Mouse (Mus musculus) heart, postnatal 0 days (tissue): ENCODE measurements at regions not wholly inside any gene's neighbourhood (a gene's known extent, or its start where the extent isn't known, plus 50 kb on each side); places are given as distances from the start of the nearest gene placed in this dataset.

Experiments used
- ATAC-seq: fragments of 200-750 bp; cut with Nextera tagmentation; 2 replicates; pipeline ENCODE4 v1.8.0; 2017; ENCODE audit warnings: low read depth, moderate number of reproducible peaks, moderate library complexity; ENCODE audit not compliant: insufficient read depth
- DNase-seq: peaks from one replicate; pipeline ENCODE4 v3.0.0-alpha.2; 2016; ENCODE audit warnings: low spot score
- H3K27ac ChIP-seq: fragments of 300-500 bp; sonication (generic); 2 replicates; pipeline ENCODE4 v1.5.1; 2014; ENCODE audit warnings: low read depth, mild to moderate bottlenecking
- H3K27me3 ChIP-seq: fragments of 300-500 bp; sonication (generic); 2 replicates; pipeline ENCODE4 v1.6.1; 2014; ENCODE audit warnings: low read length, mixed read lengths; ENCODE audit not compliant: control insufficient read depth, insufficient read depth
- H3K36me3 ChIP-seq: fragments of 300-500 bp; sonication (generic); replicated peaks from 2 replicates; pipeline ENCODE4 v1.6.1; 2014; ENCODE audit warnings: low read length, mixed read lengths; ENCODE audit not compliant: control insufficient read depth, insufficient read depth
- H3K4me1 ChIP-seq: fragments of 300-500 bp; sonication (generic); 2 replicates; pipeline ENCODE4 v1.6.1; 2014; ENCODE audit warnings: antibody characterized with exemption; ENCODE audit not compliant: control insufficient read depth, insufficient read depth
- H3K4me2 ChIP-seq: fragments of 300-500 bp; sonication (generic); 2 replicates; pipeline ENCODE4 v1.6.1; 2014; ENCODE audit warnings: low read depth, mild to moderate bottlenecking, low read length, moderate library complexity
- H3K4me3 ChIP-seq: fragments of 300-500 bp; sonication (generic); 2 replicates; pipeline ENCODE4 v1.5.1; 2014; ENCODE audit warnings: low read depth, low read length
- H3K9ac ChIP-seq: fragments of 300-500 bp; sonication (generic); replicated peaks from 2 replicates; pipeline ENCODE4 v1.6.1; 2014; ENCODE audit warnings: low read depth, low read length, mixed read lengths
- H3K9me3 ChIP-seq: fragments of 300-500 bp; sonication (generic); replicated peaks from 2 replicates; pipeline ENCODE4 v1.6.1; 2016; ENCODE audit warnings: low read length; ENCODE audit not compliant: control insufficient read depth
- CTCF ChIP-seq: IDR thresholded peaks from 2 replicates; pipeline ENCODE4 v1.5.1; 2016; ENCODE audit warnings: antibody characterized with exemption, control low read depth, low read depth
- EP300 ChIP-seq: IDR thresholded peaks from 2 replicates; pipeline ENCODE4 v1.6.1; 2016; ENCODE audit warnings: antibody characterized with exemption, low read depth
- WGBS: fragments of 180-500 bp; shearing (Covaris S2); extraction: QIAGEN DNeasy Blood & Tissue Kit; methylation state at CpG from one replicate; pipeline ENCODE4 v1.1.7; 2014; 5-methylcytosine and 5-hydroxymethylcytosine counted together

DNA sequence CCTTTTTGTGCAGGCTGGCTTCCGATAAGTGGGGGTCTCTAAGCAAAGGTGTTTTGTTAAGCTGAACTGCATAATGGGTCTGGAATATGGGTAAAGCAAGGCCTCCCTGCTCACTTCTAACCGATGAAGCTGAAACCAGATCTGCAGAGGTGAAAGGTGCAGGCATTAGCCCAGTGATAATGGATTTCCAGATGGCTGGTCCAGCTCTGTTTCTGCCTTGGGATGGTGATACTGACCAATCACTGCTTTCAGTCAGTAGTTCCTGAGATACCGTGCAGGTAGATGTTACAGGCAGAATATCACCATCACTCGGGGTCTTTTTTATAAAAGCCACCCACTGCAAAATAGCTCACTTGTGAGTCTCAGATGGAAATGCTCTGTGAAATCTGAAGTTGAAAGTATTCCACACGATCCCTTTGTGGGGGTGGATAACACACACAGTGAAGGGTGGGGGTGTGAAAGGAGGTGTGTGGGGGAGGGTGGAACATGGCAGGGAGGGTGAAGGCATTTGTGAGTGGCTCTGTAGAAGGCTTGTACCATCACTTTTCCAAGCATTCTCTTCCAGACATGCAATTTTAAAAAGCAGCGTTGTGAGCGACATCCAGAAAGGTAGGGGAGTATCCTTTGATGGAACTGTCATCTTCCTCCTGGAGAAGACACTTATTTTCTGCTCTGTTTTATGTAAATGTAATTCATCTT lies 154.0 kb downstream of the Enc1 start:
- WGBS = 71% methylated on average over 7 of the region's 7 CpGs
- Histone ChIP-seq H3K4me2 (no peak overlapping the region), H3K36me3 (no peaks in the 10 kb centered on the region), H3K9me3 (no peaks in the 10 kb centered on the region), H3K27me3 (peaks cover 18% of the 10 kb centered on the region; the same call in 1 of the 2 replicates), H3K9ac (no peak overlapping the region), H3K4me1 (no peaks in the 10 kb centered on the region), H3K27ac (no peak overlapping the region), H3K4me3 (no peak overlapping the region)
- DNase-seq (no peak), ATAC-seq (no peak)
- TF ChIP-seq CTCF = no peak
- no peak for TF ChIP-seq EP300

- H3K27me3 ChIP-seq = peaks cover 18% of the 10 kb centered on the region; the same call in 1 of the 2 replicates
- no peak overlapping the region for H3K9ac ChIP-seq
- 70% methylated on average over 4 of the region's 4 CpGs for WGBS
- H3K4me3 ChIP-seq = no peak overlapping the region
- DNase-seq = no peak
- H3K9me3 ChIP-seq = no peaks in the 10 kb centered on the region
- peaks cover 4% of the 10 kb centered on the region; the same call in 1 of the 2 replicates for H3K4me1 ChIP-seq
- TF ChIP-seq EP300 = no peak
- TF ChIP-seq CTCF = no peak
- ATAC-seq = no peak
- no peaks in the 10 kb centered on the region for H3K36me3 ChIP-seq
- no peak overlapping the region for H3K27ac ChIP-seq
- no peak overlapping the region for H3K4me2 ChIP-seq
Measured at GRCm38 (mm10) chr13:97394071-97394470, 153.2 kb downstream of the Enc1 start.

DNA sequence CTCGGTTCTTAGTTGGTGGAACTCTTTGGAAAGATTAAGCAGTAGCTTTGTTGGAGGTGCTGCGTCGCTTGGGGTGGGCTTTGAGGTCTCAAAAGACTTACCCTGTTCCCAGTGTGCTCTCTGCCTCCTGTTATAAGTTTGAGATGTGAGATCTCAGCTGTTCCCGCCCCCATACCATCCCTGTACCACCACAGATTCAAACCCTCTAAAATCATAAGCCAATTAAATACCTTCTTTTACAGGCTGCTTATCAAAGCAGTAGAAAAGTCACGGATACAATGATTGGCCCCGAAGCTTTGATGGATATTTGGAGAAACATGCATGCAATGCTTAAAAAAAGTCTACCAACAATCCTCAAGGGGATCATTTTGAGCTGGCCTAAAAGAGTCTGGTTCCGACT lies 152.6 kb downstream of the Enc1 start:
- Histone ChIP-seq H3K4me2 (no peak overlapping the region), H3K9ac (no peak overlapping the region), H3K27ac (no peak overlapping the region), H3K9me3 (no peaks in the 10 kb centered on the region), H3K36me3 (no peaks in the 10 kb centered on the region), H3K27me3 (peaks cover 12% of the 10 kb centered on the region; the same call in 1 of the 2 replicates), H3K4me1 (peaks cover 8% of the 10 kb centered on the region; the same call in 1 of the 2 replicates), H3K4me3 (no peak overlapping the region)
- no peak for DNase-seq
- TF ChIP-seq CTCF (no peak), EP300 (no peak)
- no peak for ATAC-seq
- 82% methylated on average over 7 of the region's 7 CpGs for WGBS

GRCm38 (mm10) chr13:97390449-97390930 lies 149.6 kb downstream of the Enc1 start:
- no peak overlapping the region for H3K9ac ChIP-seq
- DNase-seq (peak; percentile 77), ATAC-seq (peak; percentile 75)
- H3K4me1 ChIP-seq = peaks cover 8% of the 10 kb centered on the region; the same call in 1 of the 2 replicates
- 10% methylated on average over 11 of the region's 11 CpGs for WGBS
- H3K9me3 ChIP-seq = no peaks in the 10 kb centered on the region
- peaks cover 9% of the 10 kb centered on the region for H3K27me3 ChIP-seq
- peak overlapping the region; percentile 24 for H3K4me3 ChIP-seq
- H3K27ac ChIP-seq = no peak overlapping the region
- TF ChIP-seq EP300 (no peak), CTCF (no peak)
- H3K36me3 ChIP-seq = no peaks in the 10 kb centered on the region
- H3K4me2 ChIP-seq = peak overlapping the region; percentile 50

- no peak overlapping the region for H3K27ac ChIP-seq
- no peaks in the 10 kb centered on the region for H3K9me3 ChIP-seq
- H3K36me3 ChIP-seq = no peaks in the 10 kb centered on the region
- DNase-seq (no peak), ATAC-seq (no peak)
- TF ChIP-seq EP300 (no peak), CTCF (no peak)
- H3K4me2 ChIP-seq = no peak overlapping the region
- H3K4me3 ChIP-seq = no peak overlapping the region
- 28% methylated on average over 11 of the region's 11 CpGs for WGBS
- H3K9ac ChIP-seq = no peak overlapping the region
- peaks cover 8% of the 10 kb centered on the region; the same call in 1 of the 2 replicates for H3K4me1 ChIP-seq
- peaks cover 6% of the 10 kb centered on the region for H3K27me3 ChIP-seq
Measured at GRCm38 (mm10) chr13:97388851-97389479, 148.1 kb downstream of the Enc1 start.
